Mouse (Mus musculus) liver, adult 2 months (tissue): ENCODE results near the gene Trap1. TPM values are rescaled to one million over a fixed set of nuclear protein-coding genes. Genes with fewer than 3 reads are reported as not detected.

Source experiments
- DNase-seq: peaks from one replicate; pipeline ENCODE4 v3.0.0-alpha.2; 2011; ENCODE audit warnings: low read depth, low spot score; ENCODE audit errors: extremely low read depth
- H3K27ac ChIP-seq: fragments of 200-500 bp; replicated peaks from 2 replicates; pipeline ENCODE4 v1.5.1; 2012; ENCODE audit warnings: low read depth, mild to moderate bottlenecking, control low read depth, inconsistent platforms, low read length; ENCODE audit not compliant: insufficient read depth
- H3K27me3 ChIP-seq: fragments of 200-500 bp; 2 replicates; pipeline ENCODE4 v1.6.1; 2012; ENCODE audit warnings: mild to moderate bottlenecking, moderate library complexity, low read length, inconsistent platforms; ENCODE audit not compliant: control insufficient read depth, insufficient read depth
- H3K36me3 ChIP-seq: fragments of 200-500 bp; 2 replicates; pipeline ENCODE4 v1.6.1; 2012; ENCODE audit warnings: low read length, inconsistent platforms; ENCODE audit not compliant: control insufficient read depth, insufficient read depth
- H3K4me1 ChIP-seq: fragments of 200-500 bp; 2 replicates; pipeline ENCODE4 v1.6.1; 2011; ENCODE audit warnings: low read length; ENCODE audit not compliant: control insufficient read depth, insufficient read depth
- H3K4me3 ChIP-seq: fragments of 200-500 bp; 2 replicates; pipeline ENCODE4 v1.5.1; 2011; ENCODE audit warnings: low read depth, mild to moderate bottlenecking, control low read depth, low read length, moderate library complexity; ENCODE audit not compliant: insufficient read depth
- H3K79me2 ChIP-seq: fragments of 200-500 bp; 2 replicates; pipeline ENCODE4 v1.6.1; 2012; ENCODE audit warnings: inconsistent platforms, mild to moderate bottlenecking, low read length, moderate library complexity; ENCODE audit not compliant: control insufficient read depth, insufficient read depth
- H3K9ac ChIP-seq: fragments of 200-500 bp; 2 replicates; pipeline ENCODE4 v1.6.1; 2012; ENCODE audit warnings: low read depth, mild to moderate bottlenecking, control low read depth, inconsistent platforms, low read length
- CTCF ChIP-seq: fragments of 200-500 bp; IDR thresholded peaks from 2 replicates; pipeline ENCODE4 v1.5.1; 2011; ENCODE audit warnings: low read depth, low read length, control low read depth
- POLR2A ChIP-seq: fragments of 200-500 bp; IDR thresholded peaks from 2 replicates; pipeline ENCODE4 v1.6.1; 2011; ENCODE audit warnings: low read length, control low read depth; ENCODE audit not compliant: insufficient read depth; ENCODE audit errors: extremely low read depth
- WGBS: fragments of 180-500 bp; shearing (Covaris S2); methylation state at CpG from one replicate; pipeline ENCODE4 v1.1.7; 2018; 5-methylcytosine and 5-hydroxymethylcytosine counted together
- polyA plus RNA-seq: library from polyadenylated mRNA; depleted of rRNA; stranded (reverse); fragments of >200 nt; gene quantifications from 2 replicates; pipeline ENCODE4 v1.2.3, GENCODE M21; 2012
- total RNA-seq: library from RNA; depleted of rRNA; stranded (reverse); fragments of >200 nt; gene quantifications from 2 replicates; pipeline ENCODE4 v1.2.3, GENCODE M21; 2014

Trap1 gene
- total and polyA plus RNA-seq, 2 experiments: 151 to 179 TPM

GRCm38 (mm10) chr16:4045524-4045923 is 32.1 kb downstream of the Trap1 start:
- DNase-seq: no peak
- TF ChIP-seq POLR2A: no peak
- H3K9ac ChIP-seq: no peak overlapping the region
- no peaks in the 10 kb centered on the region for H3K4me1 ChIP-seq
- H3K36me3 ChIP-seq: peaks cover 42% of the 10 kb centered on the region
- 87% methylated on average over 4 of the region's 4 CpGs for WGBS
- no peaks in the 10 kb centered on the region for H3K27me3 ChIP-seq
- no peak overlapping the region for H3K4me3 ChIP-seq
- no peaks in the 10 kb centered on the region for H3K79me2 ChIP-seq
- H3K27ac ChIP-seq: no peak overlapping the region

GRCm38 (mm10) chr16:4044093-4044492 is 33.5 kb downstream of the Trap1 start:
- H3K36me3 ChIP-seq: peaks cover 52% of the 10 kb centered on the region
- TF ChIP-seq CTCF: no peak
- no peak for TF ChIP-seq POLR2A
- 88% methylated on average over 2 of the region's 2 CpGs for WGBS
- DNase-seq: no peak
- H3K27me3 ChIP-seq: no peaks in the 10 kb centered on the region
- no peaks in the 10 kb centered on the region for H3K79me2 ChIP-seq
- H3K4me1 ChIP-seq: no peaks in the 10 kb centered on the region
- H3K27ac ChIP-seq: no peak overlapping the region
- no peak overlapping the region for H3K9ac ChIP-seq
- no peak overlapping the region for H3K4me3 ChIP-seq

GRCm38 (mm10) chr16:4041646-4042045 is 36.0 kb downstream of the Trap1 start:
- Histone ChIP-seq H3K36me3 (peaks cover 50% of the 10 kb centered on the region), H3K27me3 (no peaks in the 10 kb centered on the region), H3K4me1 (no peaks in the 10 kb centered on the region), H3K27ac (no peak overlapping the region), H3K9ac (no peak overlapping the region), H3K4me3 (no peak overlapping the region), H3K79me2 (no peaks in the 10 kb centered on the region)
- TF ChIP-seq POLR2A: no peak
- TF ChIP-seq CTCF: no peak
- WGBS: 97% methylated on average over 4 of the region's 4 CpGs
- DNase-seq: no peak

- Histone ChIP-seq H3K9ac (no peak overlapping the region), H3K4me1 (peaks cover 3% of the 10 kb centered on the region), H3K4me3 (no peak overlapping the region), H3K79me2 (no peaks in the 10 kb centered on the region), H3K27me3 (no peaks in the 10 kb centered on the region), H3K27ac (no peak overlapping the region), H3K36me3 (peaks cover 43% of the 10 kb centered on the region)
- TF ChIP-seq CTCF (no peak), POLR2A (no peak)
- 92% methylated on average over 5 of the region's 5 CpGs for WGBS
- no peak for DNase-seq
Measured at GRCm38 (mm10) chr16:4040206-4040605, 37.4 kb downstream of the Trap1 start.

GRCm38 (mm10) chr16:4037690-4038089 is 39.9 kb downstream of the Trap1 start:
- 94% methylated on average over 7 of the region's 7 CpGs for WGBS
- no peak for TF ChIP-seq POLR2A
- TF ChIP-seq CTCF: no peak
- H3K27ac ChIP-seq: no peak overlapping the region
- H3K79me2 ChIP-seq: no peaks in the 10 kb centered on the region
- H3K27me3 ChIP-seq: no peaks in the 10 kb centered on the region
- H3K4me3 ChIP-seq: no peak overlapping the region
- peaks cover 4% of the 10 kb centered on the region for H3K4me1 ChIP-seq
- peaks cover 32% of the 10 kb centered on the region for H3K36me3 ChIP-seq
- no peak overlapping the region for H3K9ac ChIP-seq
- DNase-seq: no peak

- 67% methylated on average over 5 of the region's 5 CpGs for WGBS
- no peaks in the 10 kb centered on the region for H3K79me2 ChIP-seq
- H3K4me1 ChIP-seq: peaks cover 10% of the 10 kb centered on the region
- peaks cover 26% of the 10 kb centered on the region for H3K36me3 ChIP-seq
- no peak within 1 kb of the TSS for H3K4me3 ChIP-seq
- no peak within 1 kb of the TSS for H3K9ac ChIP-seq
- no peaks in the 10 kb centered on the region for H3K27me3 ChIP-seq
- no peak within 1 kb of the TSS for H3K27ac ChIP-seq
- peak; percentile 20 for DNase-seq
- TF ChIP-seq CTCF: no peak
- TF ChIP-seq POLR2A: no peak
Measured at GRCm38 (mm10) chr16:4036807-4037206, 40.8 kb downstream of the Trap1 start, which contains the start of gene Dnase1. Dnase1 (plus strand) TSS chr16:4036942.
